Mouse (Mus musculus) kidney, adult 10 weeks (tissue): Measurements from ENCODE around the gene Rpl36a-ps1. TPM values are rescaled to one million over a fixed set of nuclear protein-coding genes. Genes with fewer than 3 reads are reported as not detected.

ENCODE experiments used
- polyA plus RNA-seq: library from polyadenylated mRNA; stranded (reverse); fragments of 350-450 nt; fragmentation: Illumina TruSeq; extraction: RNeasy Lipid Tissue Mini Kit (QIAGEN cat#74804); gene quantifications from one replicate; pipeline ENCODE4 v1.2.3, GENCODE M21; 2014; ENCODE audit warnings: low read depth, low replicate concordance

The Rpl36a-ps1 gene
- 44.8 TPM for polyA plus RNA-seq

DNA sequence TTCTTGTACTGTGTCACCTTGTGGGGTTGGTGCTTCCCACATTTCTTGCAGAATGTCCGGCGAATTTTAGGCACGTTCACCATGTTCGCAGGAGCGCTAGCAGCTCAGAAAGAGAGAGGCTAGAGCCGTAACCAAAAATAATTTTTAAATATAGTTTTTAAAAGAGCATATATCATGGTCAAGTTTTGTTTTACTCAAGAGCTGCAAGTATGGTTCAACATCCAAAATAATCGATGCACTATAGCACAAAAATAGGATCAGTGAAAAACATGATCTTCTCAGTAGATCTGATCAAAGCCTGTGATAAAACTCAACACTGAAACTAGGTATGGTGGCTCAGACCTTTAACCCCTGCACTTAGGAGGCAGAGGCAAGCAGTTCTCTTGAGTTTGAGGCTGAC lies at the start of gene Rpl36a-ps1:
Rpl36a-ps1 (minus strand) TSS at position 101 of the 400 bp plus-strand sequence.

Other genes starting within 250 kb of the Rpl36a-ps1 start
- 129 TPM for gene Mzt1, start 51.8 kb upstream of the Rpl36a-ps1 start, polyA plus RNA-seq
- gene Bora, start 51.9 kb upstream of the Rpl36a-ps1 start, polyA plus RNA-seq: 1.3 TPM
- 13.2 TPM for gene Pibf1, start 105.1 kb upstream of the Rpl36a-ps1 start, polyA plus RNA-seq
- 27.5 TPM for gene Dis3, start 105.5 kb upstream of the Rpl36a-ps1 start, polyA plus RNA-seq